Mouse (Mus musculus) ES-Bruce4 (cell line): ENCODE measurements around the gene Acadvl.

Experiments used
- EP300 ChIP-seq: IDR thresholded peaks from 2 replicates; pipeline ENCODE4 v1.6.1; 2011; ENCODE audit warnings: low read depth, low read length; ENCODE audit not compliant: insufficient read depth
- POLR2A ChIP-seq: IDR thresholded peaks from one replicate; pipeline ENCODE4 v1.8.1; 2011; ENCODE audit warnings: low read length; ENCODE audit not compliant: insufficient read depth

DNA sequence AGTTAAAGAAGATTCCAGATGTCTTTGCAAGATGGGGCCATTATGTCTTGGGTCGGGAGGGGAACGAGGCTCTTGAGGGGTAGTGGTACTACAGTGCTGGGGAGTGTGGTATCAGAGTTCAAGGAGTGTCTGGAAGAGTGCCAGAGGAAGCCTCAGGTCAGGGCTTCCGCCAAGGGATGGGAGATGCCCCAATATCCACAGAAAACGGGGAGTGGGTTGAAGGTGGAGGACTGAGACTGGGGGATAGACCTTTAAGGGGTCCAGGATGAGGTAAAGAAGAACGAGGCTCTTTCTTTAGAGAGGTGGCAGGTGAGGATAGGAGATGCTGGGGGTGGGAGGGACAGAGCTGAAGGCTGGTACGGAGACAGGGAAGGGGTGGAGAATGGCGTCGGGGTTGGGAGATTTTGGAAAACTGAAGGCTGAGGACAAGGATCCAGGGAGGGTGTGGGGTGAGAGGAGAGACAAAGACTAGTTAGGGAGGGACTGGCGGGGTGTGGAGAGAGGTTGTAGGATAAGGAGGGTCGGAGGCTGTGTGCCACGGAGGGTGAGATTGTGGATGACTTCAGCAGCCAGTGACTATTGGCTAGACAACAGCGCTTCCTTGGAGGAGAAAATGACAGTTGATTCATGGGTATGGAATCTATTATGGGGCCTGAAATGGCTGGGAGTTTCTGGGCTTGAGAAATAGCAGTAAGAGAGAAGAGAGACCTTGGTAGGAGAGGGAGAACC, 13.4 kb upstream of the Acadvl start:
- TF ChIP-seq EP300 (no peak), POLR2A (no peak)
